Mouse (Mus musculus): ENCODE results near the gene Angptl7. TPM values are rescaled to one million over a fixed set of nuclear protein-coding genes. Genes with fewer than 3 reads are reported as not detected.

The Angptl7 gene
- polyA plus RNA-seq, 1 experiment from 2014 or later: 0.27 TPM

DNA sequence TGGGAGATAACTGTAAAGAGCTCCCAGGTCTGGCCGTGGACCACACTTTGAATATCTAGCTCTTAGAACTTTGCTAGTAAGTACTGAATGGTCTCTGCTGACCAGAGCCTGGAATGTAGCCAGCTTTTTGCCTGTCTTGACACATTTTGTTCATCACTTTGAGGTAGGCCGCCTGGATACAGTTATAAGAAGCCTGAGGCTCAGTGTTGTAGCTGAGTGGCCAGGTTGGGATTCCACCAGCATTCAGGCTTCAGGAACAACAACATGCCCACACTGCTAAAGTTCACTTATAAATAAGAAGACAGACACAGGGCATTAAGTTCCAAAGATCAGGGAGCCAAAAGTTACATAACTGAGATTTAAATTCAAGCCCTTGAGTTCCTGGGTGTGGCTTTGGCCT, 12.4 kb downstream of the Angptl7 start:
- no peak overlapping the region for H3K4me3 ChIP-seq
- no peak overlapping the region for H3K27ac ChIP-seq (replicated peaks)
- no peaks in the 10 kb centered on the region for H3K27me3 ChIP-seq
- peaks cover 98% of the 10 kb centered on the region for H3K36me3 ChIP-seq
- no peak overlapping the region for H3K9ac ChIP-seq (replicated peaks)
- 85% methylated on average over 2 of the region's 2 CpGs for WGBS
- H3K9me3 ChIP-seq: no peaks in the 10 kb centered on the region
- ATAC-seq (ENCODE audit: low FRiP score, low read depth): no peak
- H3K4me2 ChIP-seq (replicated peaks): no peak overlapping the region
- no peaks in the 10 kb centered on the region for H3K4me1 ChIP-seq

DNA sequence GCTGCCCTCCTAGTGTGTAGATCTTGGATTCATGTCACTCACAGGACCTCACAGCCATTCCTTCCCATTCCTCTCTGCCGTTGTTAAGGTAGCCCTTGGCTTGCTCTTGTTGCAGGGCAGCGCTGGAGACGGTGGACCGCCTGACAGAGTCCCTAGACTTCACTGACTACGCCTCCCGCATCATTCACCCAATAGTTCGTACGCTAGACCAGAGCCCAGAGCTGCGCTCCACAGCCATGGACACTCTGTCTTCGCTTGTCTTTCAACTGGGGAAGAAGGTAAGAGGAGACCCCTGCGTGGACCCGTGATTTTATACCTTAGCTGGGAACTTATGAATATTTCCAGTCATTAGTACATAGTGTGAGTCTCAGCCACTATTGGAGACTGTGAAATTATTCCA, 15.7 kb downstream of the Angptl7 start:
- no peak for ATAC-seq (ENCODE audit: low FRiP score, low read depth)
- no peaks in the 10 kb centered on the region for H3K27me3 ChIP-seq
- no peak overlapping the region for H3K4me2 ChIP-seq (replicated peaks)
- 96% methylated on average over 12 of the region's 12 CpGs for WGBS
- H3K27ac ChIP-seq (replicated peaks): no peak overlapping the region
- H3K4me3 ChIP-seq: no peak overlapping the region
- H3K9ac ChIP-seq (replicated peaks): no peak overlapping the region
- no peaks in the 10 kb centered on the region for H3K9me3 ChIP-seq
- H3K4me1 ChIP-seq: no peaks in the 10 kb centered on the region
- H3K36me3 ChIP-seq: peaks cover 94% of the 10 kb centered on the region

DNA sequence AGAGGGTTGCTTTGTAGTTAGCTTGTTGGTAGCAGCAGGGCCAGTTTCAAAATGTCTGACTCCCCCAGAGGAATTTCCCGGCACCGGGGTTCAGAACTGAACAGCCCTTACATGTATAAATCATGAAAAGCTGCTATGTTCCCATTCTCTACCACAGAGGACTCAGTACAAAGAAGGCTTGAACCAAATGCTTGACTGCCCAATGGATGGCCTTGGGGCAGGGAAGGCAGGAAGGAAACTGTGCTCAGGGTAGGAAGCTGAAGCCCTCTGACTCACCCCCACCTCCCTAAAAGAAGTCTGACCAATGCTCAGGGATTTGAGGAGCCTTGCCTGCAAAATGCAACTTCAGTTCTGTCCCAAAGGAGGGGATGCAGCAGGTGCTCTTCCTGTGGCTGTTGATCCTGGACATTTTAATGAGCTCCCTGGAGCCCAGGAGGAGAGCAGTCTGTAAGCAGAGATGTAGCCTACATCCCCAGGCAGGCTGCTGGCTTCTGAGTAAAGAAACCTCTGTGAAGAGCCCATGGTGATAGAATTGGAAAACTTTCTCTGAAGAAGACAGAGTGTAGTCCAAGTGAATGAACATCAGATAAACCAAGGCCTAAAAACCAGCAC, 18.6 kb downstream of the Angptl7 start:
- Histone ChIP-seq H3K4me2 (replicated peaks) (no peak overlapping the region), H3K27ac (replicated peaks) (no peak overlapping the region), H3K9ac (replicated peaks) (no peak overlapping the region), H3K27me3 (no peaks in the 10 kb centered on the region), H3K4me1 (no peaks in the 10 kb centered on the region), H3K4me3 (no peak overlapping the region), H3K9me3 (no peaks in the 10 kb centered on the region), H3K36me3 (peaks cover 90% of the 10 kb centered on the region)
- WGBS: 82% methylated on average over 2 of the region's 2 CpGs
- peak; percentile 49 for ATAC-seq (ENCODE audit: low FRiP score, low read depth)

DNA sequence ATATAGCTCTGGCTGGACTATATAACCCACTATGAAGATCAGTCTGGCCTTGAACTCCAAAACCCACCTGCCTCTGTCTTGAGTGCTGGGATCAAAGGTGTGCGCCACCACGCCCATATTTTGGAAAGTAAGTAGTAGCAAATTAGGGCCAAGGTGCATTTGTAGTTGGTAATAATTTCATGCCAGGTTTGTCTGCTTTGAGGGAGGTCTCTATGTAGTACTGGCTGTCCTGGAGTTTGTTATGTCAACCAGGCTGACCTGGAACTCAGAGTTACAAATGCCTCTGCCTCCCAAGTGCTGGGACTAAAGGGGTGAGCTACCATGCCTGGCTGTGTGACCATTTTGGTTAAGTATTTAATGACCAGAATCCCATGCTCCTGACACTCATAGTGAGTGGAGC, 20.0 kb downstream of the Angptl7 start:
- Histone ChIP-seq H3K4me2 (replicated peaks) (no peak overlapping the region), H3K9me3 (no peaks in the 10 kb centered on the region), H3K36me3 (peaks cover 90% of the 10 kb centered on the region), H3K9ac (replicated peaks) (no peak overlapping the region), H3K27me3 (no peaks in the 10 kb centered on the region), H3K4me1 (no peaks in the 10 kb centered on the region), H3K27ac (replicated peaks) (no peak overlapping the region), H3K4me3 (no peak overlapping the region)
- ATAC-seq (ENCODE audit: low FRiP score, low read depth): no peak
- 99% methylated on average over 2 of the region's 2 CpGs for WGBS

DNA sequence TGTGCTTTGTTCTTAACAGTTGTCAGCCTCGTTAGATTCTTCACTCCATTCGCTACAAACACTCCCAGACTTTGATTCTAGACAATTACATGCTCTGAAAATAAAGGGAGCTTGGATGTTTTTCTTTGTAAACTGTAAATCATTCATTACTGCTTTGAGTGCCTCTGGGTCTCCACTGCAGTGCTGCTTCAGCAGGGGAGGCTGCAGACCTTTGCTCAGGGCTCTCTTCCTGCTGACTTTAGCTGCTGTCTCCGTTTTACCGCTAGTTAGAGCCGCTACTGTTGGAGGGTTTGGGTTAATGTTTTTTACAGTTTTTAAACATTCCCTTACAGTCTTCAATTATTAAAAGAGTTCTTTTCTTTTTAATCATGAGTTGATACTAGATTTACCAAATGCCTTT, 26.8 kb downstream of the Angptl7 start:
- WGBS: 94% methylated on average over 5 of the region's 5 CpGs

DNA sequence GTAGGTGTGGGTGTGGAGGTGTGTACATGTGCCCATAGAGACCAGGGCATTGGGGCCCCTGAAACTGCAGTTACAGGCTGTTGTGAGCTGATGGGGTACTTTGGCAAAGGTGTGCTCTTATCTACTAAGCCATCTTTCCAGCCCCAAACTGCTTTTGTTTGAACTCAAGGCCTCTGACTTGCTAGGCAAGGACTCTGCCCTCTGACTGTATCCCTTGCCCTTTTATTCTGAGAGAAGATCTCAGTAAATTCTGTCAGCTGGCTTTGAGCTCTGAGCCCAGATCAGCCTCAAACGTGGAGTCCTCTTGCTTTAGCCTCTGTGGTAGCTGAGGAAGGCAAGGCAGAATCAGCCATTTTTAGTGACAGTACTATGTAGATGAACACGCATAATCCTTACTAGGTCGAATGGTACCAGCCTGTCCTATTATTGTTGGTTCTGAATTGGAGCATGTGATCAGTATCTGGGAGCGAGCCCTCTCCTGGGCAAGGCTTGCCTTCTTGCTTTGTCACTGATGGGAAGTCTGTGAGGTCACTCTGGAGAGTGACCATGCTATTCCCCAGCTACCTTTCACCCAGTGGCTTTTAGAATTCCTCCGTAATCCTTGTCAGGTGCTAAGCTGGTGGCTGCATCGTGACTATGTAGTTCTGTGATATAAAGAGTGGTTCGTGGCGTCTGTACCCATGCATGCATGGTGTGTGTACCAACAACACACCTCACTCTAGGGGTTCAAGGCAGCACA, 27.7 kb downstream of the Angptl7 start:
- Histone ChIP-seq H3K27me3 (no peaks in the 10 kb centered on the region), H3K9me3 (no peaks in the 10 kb centered on the region), H3K27ac (replicated peaks) (no peak overlapping the region), H3K4me3 (no peak overlapping the region), H3K36me3 (peaks cover 97% of the 10 kb centered on the region), H3K4me2 (replicated peaks) (no peak overlapping the region), H3K9ac (replicated peaks) (no peak overlapping the region), H3K4me1 (no peaks in the 10 kb centered on the region)
- no peak for ATAC-seq (ENCODE audit: low FRiP score, low read depth)
- WGBS: 94% methylated on average over 8 of the region's 8 CpGs

More for the DNA sequence above, 26.8 kb downstream of the Angptl7 start:
- Histone ChIP-seq H3K9ac (replicated peaks) (no peak overlapping the region), H3K27ac (replicated peaks) (no peak overlapping the region), H3K4me2 (replicated peaks) (no peak overlapping the region), H3K36me3 (peaks cover 92% of the 10 kb centered on the region), H3K4me3 (no peak overlapping the region), H3K4me1 (no peaks in the 10 kb centered on the region), H3K9me3 (no peaks in the 10 kb centered on the region), H3K27me3 (no peaks in the 10 kb centered on the region)
- ATAC-seq (ENCODE audit: low FRiP score, low read depth): no peak

DNA sequence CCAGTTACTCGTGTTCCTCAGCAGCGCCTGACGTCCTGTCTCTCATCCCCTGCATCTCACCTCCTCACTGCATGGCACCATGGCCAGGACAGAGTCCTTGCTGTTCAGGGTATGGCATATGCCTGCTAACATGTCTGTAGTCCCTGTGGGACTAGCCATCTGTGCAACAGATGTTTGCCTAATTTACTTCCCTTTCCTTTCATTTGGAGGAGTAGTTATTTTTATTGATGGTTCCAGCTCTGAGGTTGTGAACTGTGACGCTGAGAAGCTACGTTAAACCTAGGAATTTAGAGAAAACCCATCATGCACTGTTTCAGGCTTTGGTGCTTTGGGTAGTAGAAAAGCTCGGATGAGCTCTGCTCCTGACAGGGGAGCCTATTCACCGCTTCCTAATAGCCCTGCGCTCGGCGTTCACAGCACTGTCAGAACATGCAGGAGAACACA, 28.9 kb downstream of the Angptl7 start:
- no peak overlapping the region for H3K4me3 ChIP-seq
- H3K36me3 ChIP-seq: peaks cover 97% of the 10 kb centered on the region
- H3K27ac ChIP-seq (replicated peaks): no peak overlapping the region
- 83% methylated on average over 10 of the region's 10 CpGs for WGBS
- H3K27me3 ChIP-seq: no peaks in the 10 kb centered on the region
- no peak overlapping the region for H3K9ac ChIP-seq (replicated peaks)
- no peaks in the 10 kb centered on the region for H3K9me3 ChIP-seq
- H3K4me1 ChIP-seq: no peaks in the 10 kb centered on the region
- ATAC-seq (ENCODE audit: low FRiP score, low read depth): no peak; the same call in 1 of the 2 replicates
- H3K4me2 ChIP-seq (replicated peaks): no peak overlapping the region

DNA sequence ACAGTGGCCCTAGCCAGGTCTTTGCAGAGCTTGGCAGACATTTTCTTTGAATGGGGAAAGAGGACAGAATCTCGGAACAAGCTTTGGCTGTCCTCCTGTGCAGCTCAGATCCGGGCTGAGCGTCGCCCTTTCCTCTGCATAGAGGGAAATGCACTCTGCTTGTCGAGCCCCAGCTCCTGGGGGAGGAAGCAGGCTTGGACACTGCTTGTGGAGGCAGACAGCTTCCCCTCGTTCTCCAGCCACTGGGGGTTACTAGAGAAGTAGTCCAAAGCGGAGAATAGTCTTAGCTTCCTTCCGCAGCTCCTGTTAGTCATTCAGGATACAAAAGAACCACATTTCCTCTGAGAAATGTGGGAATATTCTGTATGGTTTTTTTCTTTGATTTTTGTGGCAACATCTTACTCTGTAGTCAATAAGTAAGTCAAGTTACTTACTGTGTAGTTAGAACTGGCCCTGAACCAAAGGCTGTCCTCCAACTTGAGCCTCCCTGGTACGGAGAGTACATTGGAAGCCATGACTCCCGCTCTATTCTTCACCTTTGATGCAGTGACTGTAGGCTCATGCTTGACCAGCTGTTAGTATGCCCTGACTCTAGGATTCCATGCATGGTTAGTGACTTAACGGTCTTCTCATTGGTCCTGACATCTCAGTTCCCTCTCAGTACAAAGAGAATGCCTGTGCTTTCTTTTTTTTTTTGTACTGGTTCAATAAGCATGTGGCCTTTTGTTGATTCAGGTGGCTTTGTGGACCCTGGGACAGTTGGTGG, 30.6 kb downstream of the Angptl7 start:
- Histone ChIP-seq H3K4me3 (no peak overlapping the region), H3K9me3 (no peaks in the 10 kb centered on the region), H3K9ac (replicated peaks) (no peak overlapping the region), H3K27ac (replicated peaks) (no peak overlapping the region), H3K4me2 (replicated peaks) (no peak overlapping the region), H3K27me3 (no peaks in the 10 kb centered on the region), H3K36me3 (peaks cover 97% of the 10 kb centered on the region), H3K4me1 (no peaks in the 10 kb centered on the region)
- WGBS: 90% methylated on average over 11 of the region's 11 CpGs
- ATAC-seq (ENCODE audit: low FRiP score, low read depth): no peak

DNA sequence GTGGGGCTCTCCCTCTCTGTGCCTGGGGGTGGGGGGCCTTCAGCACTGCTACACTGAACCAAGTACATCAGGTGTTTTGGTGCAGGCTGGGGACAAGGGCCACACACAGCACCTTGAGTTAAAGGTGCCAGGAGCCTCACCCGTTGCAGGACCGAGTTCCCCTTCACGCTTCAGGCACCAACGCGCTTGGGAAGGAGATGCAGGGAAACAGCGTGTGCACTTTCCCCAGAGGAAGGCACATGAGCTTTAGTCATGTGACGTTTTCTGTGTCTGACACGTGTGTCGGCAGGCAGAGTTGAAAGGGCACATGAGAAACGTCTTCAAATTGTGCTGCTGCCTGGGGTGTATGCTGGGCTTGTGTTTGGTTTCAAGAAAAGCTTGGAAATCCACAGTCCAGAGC, 31.9 kb downstream of the Angptl7 start:
- Histone ChIP-seq H3K4me3 (no peak overlapping the region), H3K9me3 (no peaks in the 10 kb centered on the region), H3K27me3 (no peaks in the 10 kb centered on the region), H3K4me2 (replicated peaks) (no peak overlapping the region), H3K4me1 (no peaks in the 10 kb centered on the region), H3K27ac (replicated peaks) (no peak overlapping the region), H3K36me3 (peaks cover 99% of the 10 kb centered on the region), H3K9ac (replicated peaks) (no peak overlapping the region)
- ATAC-seq (ENCODE audit: low FRiP score, low read depth): no peak
- WGBS: 90% methylated on average over 10 of the region's 10 CpGs

DNA sequence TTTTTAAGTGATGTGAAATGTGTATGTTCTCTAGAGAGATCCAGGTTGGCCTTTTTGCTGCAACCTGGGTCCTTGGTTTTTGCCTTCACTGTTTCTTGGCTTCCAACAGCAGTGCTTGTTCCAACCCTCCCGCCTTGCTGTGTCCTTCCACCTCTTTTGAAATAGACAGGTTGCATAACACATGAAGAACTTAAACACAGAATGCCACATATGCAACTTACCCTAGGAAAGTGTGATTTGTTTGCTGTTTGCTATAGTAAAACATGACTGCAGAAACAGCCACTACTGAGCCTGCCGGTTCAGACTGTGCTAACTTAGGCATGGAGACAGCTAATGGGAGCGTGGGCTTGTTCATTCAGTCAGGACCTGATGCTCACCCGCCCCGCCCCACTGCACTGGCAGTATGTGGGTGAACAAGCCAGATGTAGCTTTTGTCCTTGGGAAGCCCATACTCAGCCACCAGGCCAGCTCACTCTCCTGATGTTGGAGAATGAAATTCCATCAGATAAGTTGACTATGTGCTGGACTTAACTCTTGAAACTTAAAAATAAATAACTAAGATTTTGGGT, 33.7 kb downstream of the Angptl7 start:
- H3K36me3 ChIP-seq: peaks cover 99% of the 10 kb centered on the region

DNA sequence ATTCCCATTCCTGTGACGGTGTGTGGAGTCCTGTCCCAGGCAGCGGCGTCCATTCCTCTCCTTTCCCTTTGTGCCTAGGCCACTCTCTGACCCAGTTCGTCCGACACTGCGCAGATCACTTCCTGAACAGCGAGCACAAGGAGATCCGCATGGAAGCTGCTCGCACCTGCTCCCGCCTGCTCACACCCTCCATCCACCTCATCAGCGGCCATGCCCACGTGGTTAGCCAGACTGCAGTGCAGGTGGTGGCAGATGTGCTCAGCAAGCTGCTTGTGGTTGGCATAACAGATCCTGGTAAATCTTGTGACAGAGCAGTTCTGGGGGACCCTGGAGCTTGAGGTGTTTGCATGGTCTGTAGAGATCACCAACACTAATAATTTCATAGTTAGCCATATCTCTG, 35.4 kb downstream of the Angptl7 start:
- no peak overlapping the region for H3K9ac ChIP-seq (replicated peaks)
- 96% methylated on average over 12 of the region's 12 CpGs for WGBS
- no peak for ATAC-seq (ENCODE audit: low FRiP score, low read depth)
- H3K4me3 ChIP-seq: no peak overlapping the region
- peaks cover 99% of the 10 kb centered on the region for H3K36me3 ChIP-seq
- H3K27me3 ChIP-seq: no peaks in the 10 kb centered on the region
- no peak overlapping the region for H3K27ac ChIP-seq (replicated peaks)
- H3K4me2 ChIP-seq (replicated peaks): no peak overlapping the region
- H3K4me1 ChIP-seq: no peaks in the 10 kb centered on the region
- no peaks in the 10 kb centered on the region for H3K9me3 ChIP-seq

More for the DNA sequence above, 33.7 kb downstream of the Angptl7 start:
- H3K27ac ChIP-seq (replicated peaks): no peak overlapping the region
- no peak for ATAC-seq (ENCODE audit: low FRiP score, low read depth)
- H3K4me1 ChIP-seq: no peaks in the 10 kb centered on the region
- 92% methylated on average over 5 of the region's 5 CpGs for WGBS
- H3K27me3 ChIP-seq: no peaks in the 10 kb centered on the region
- no peaks in the 10 kb centered on the region for H3K9me3 ChIP-seq
- H3K9ac ChIP-seq (replicated peaks): no peak overlapping the region
- no peak overlapping the region for H3K4me3 ChIP-seq
- H3K4me2 ChIP-seq (replicated peaks): no peak overlapping the region

DNA sequence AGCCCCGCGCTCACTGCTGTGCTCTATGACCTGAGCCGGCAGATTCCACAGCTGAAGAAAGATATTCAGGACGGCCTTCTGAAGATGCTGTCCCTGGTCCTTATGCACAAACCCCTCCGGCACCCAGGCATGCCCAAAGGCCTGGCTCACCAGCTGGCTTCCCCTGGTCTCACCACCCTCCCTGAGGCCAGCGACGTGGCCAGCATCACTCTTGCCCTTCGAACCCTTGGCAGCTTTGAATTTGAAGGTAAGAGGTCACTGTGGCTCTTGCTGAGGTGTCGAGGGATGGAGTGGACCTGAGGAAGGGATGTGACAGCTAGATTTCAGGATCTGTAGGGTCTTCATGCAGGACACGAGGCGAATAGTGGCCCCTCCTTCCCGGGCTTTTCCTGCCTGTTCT, 36.0 kb downstream of the Angptl7 start:
- Histone ChIP-seq H3K4me2 (replicated peaks) (no peak overlapping the region), H3K27me3 (no peaks in the 10 kb centered on the region), H3K9me3 (no peaks in the 10 kb centered on the region), H3K27ac (replicated peaks) (no peak overlapping the region), H3K36me3 (peaks cover 99% of the 10 kb centered on the region), H3K9ac (replicated peaks) (no peak overlapping the region), H3K4me3 (no peak overlapping the region), H3K4me1 (no peaks in the 10 kb centered on the region)
- 95% methylated on average over 12 of the region's 12 CpGs for WGBS
- no peak for ATAC-seq (ENCODE audit: low FRiP score, low read depth)

Data from midbrain, embryonic 12.5 days (tissue).